In the genomic region with DNA sequence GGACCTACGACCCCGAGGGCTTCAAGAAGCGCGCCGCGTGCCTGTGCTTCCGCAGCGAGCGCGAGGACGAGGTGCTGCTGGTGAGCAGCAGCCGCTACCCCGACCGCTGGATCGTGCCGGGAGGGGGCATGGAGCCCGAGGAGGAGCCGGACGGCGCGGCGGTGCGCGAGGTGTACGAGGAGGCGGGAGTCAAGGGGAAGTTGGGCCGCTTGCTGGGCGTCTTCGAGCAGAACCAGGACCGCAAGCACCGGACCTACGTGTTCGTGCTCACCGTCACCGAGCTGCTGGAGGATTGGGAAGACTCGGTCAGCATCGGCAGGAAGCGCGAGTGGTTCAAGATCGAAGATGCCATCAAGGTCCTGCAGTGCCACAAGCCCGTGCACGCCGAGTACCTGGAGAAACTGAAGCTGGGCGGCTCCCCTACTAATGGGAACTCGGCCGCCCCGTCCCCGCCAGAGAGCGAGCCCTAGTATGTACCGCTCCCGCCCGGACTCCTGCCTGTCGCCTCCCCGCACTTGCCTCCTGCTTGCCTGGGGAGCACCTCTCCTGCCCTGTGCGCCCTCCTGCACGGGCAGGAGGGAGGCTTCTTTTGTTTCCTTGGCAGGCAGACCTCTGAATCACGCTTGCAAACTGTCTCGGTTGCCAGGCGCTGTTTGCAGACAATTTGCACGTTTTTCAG, we compare ENCODE assay signal across 9 mouse cellular contexts. TPM values are rescaled to one million over a fixed set of nuclear protein-coding genes. Genes with fewer than 3 reads are reported as not detected.
DNase-seq lines count a peak whose midpoint lies in the region; ATAC-seq lines count a peak whose summit lies in the region.
"Not testable (repeated sequence)": the region's sequence is repeated elsewhere in the genome, so short reads cannot be mapped to it uniquely, and the experiment has no call there.
"Had no signal": no experiment of that assay in that cellular context is flagged by ENCODE, and none has a peak within 500 bp of the region (broad histone marks: within the 10 kb centered on the region; RNA-seq: fewer than 3 reads in every experiment).

No protein-coding gene starts in this region.

- 0% methylated on average over 2 of the region's 60 CpGs for WGBS in forebrain, embryonic 11.5 days
- WGBS in heart, embryonic 14.5 days: 4% methylated on average over 6 of the region's 60 CpGs
- 15% methylated on average over 4 of the region's 60 CpGs for WGBS in intestine, embryonic 16.5 days
- 9% methylated on average over 12 of the region's 60 CpGs for WGBS in limb, embryonic 10.5 days
- WGBS in midbrain, embryonic 11.5 days: no CpG with 5 or more reads among the region's 60 CpGs

- H3K4me2 ChIP-seq in forebrain, embryonic 11.5 days (ENCODE audit: low read depth, low read length, severe bottlenecking): not testable (repeated sequence)
- peak overlapping the region; percentile 59 for H3K4me2 ChIP-seq in heart, embryonic 14.5 days (ENCODE audit: low read length)
- H3K4me2 ChIP-seq in intestine, embryonic 16.5 days (ENCODE audit: low read depth, low read length): peak overlapping the region; percentile 38; the same call in 1 of the 2 replicates
- H3K4me2 ChIP-seq in midbrain, embryonic 11.5 days: peak overlapping the region; percentile 40

- H3K4me1 ChIP-seq in forebrain, embryonic 11.5 days (replicated peaks; ENCODE audit: control insufficient read depth, insufficient read depth, low read length); heart, embryonic 14.5 days (ENCODE audit: control insufficient read depth in 2 of 2, insufficient read depth in 2 of 2, low read length in 2 of 2); intestine, embryonic 16.5 days (ENCODE audit: control insufficient read depth, insufficient read depth, low read length); limb, embryonic 10.5 days; midbrain, embryonic 11.5 days (ENCODE audit: control insufficient read depth, insufficient read depth, low read length): not testable (repeated sequence)

- not testable (repeated sequence) for H3K27ac ChIP-seq in forebrain, embryonic 11.5 days (ENCODE audit: low read depth, low read length); heart, embryonic 14.5 days (replicated peaks in 1 of 2; ENCODE audit: control insufficient read depth in 1 of 2, insufficient read depth in 1 of 2, low read depth in 2 of 2, low read length in 2 of 2); intestine, embryonic 16.5 days (ENCODE audit: low read length); limb, embryonic 10.5 days; midbrain, embryonic 11.5 days (ENCODE audit: low read depth, low read length)

- ATAC-seq in forebrain, embryonic 11.5 days (replicated peaks; ENCODE audit: low FRiP score): peak; percentile 73
- ATAC-seq in heart, embryonic 14.5 days (ENCODE audit: insufficient number of reproducible peaks, insufficient read depth, low FRiP score, low read depth): peak; percentile 42
- peak; percentile 68 for ATAC-seq in intestine, embryonic 16.5 days
- ATAC-seq in midbrain, embryonic 11.5 days (ENCODE audit: low FRiP score): peak; percentile 72

- H3K36me3 ChIP-seq in forebrain, embryonic 11.5 days (ENCODE audit: control insufficient read depth, insufficient read depth, low read length); heart, embryonic 14.5 days (ENCODE audit: control insufficient read depth, insufficient read depth, low read length); intestine, embryonic 16.5 days (ENCODE audit: control insufficient read depth, insufficient read depth, low read length); limb, embryonic 10.5 days; midbrain, embryonic 11.5 days (ENCODE audit: control insufficient read depth, insufficient read depth, low read length): not testable (repeated sequence)

- H3K9ac ChIP-seq in forebrain, embryonic 11.5 days (ENCODE audit: low read length); heart, embryonic 14.5 days (ENCODE audit: low read length); intestine, embryonic 16.5 days (ENCODE audit: low read depth, low read length): not testable (repeated sequence)
- 0 out of 2 replicates have a peak overlapping the region, but pooled peaks have one; percentile 16 for H3K9ac ChIP-seq in midbrain, embryonic 11.5 days (ENCODE audit: low read length)

- DNase-seq in R1 (ENCODE audit: low read depth, low spot score): peak; percentile 2
- DNase-seq in cerebellum, adult 9-10 months: peak; percentile 32
- not testable (repeated sequence) for DNase-seq in forebrain, embryonic 11.5 days (ENCODE audit: low spot score); limb, embryonic 10.5 days (ENCODE audit: low spot score); midbrain, embryonic 11.5 days (ENCODE audit: low spot score, missing footprints)
- peak; percentile 4 to 11 for DNase-seq in right cerebral cortex, adult 2 months (ENCODE audit: low spot score in 2 of 2)

- peak overlapping the region; percentile 24; the same call in 1 of the 2 replicates for H3K4me3 ChIP-seq in forebrain, embryonic 11.5 days (ENCODE audit: low read depth, low read length)
- peak overlapping the region; percentile 28 to 47 for H3K4me3 ChIP-seq in heart, embryonic 14.5 days (ENCODE audit: control insufficient read depth in 1 of 2, insufficient read depth in 1 of 2, low read depth in 1 of 2, low read length in 2 of 2)
- peak overlapping the region; percentile 31 for H3K4me3 ChIP-seq in intestine, embryonic 16.5 days (ENCODE audit: low read length)
- peak overlapping the region; percentile 45 for H3K4me3 ChIP-seq in limb, embryonic 10.5 days
- H3K4me3 ChIP-seq in midbrain, embryonic 11.5 days (ENCODE audit: low read depth, low read length): peak overlapping the region; percentile 30; the same call in 1 of the 2 replicates

- not testable (repeated sequence) for H3K9me3 ChIP-seq in forebrain, embryonic 11.5 days (ENCODE audit: control insufficient read depth, low read length); heart, embryonic 14.5 days (ENCODE audit: control insufficient read depth, low read length); intestine, embryonic 16.5 days (ENCODE audit: control insufficient read depth, low read length); limb, embryonic 10.5 days (replicated peaks); midbrain, embryonic 11.5 days (ENCODE audit: control insufficient read depth, low read length)

- not testable (repeated sequence) for H3K27me3 ChIP-seq in forebrain, embryonic 11.5 days (ENCODE audit: control insufficient read depth, insufficient read depth, low read length); heart, embryonic 14.5 days (ENCODE audit: control insufficient read depth, insufficient read depth, low read length); intestine, embryonic 16.5 days (replicated peaks; ENCODE audit: control insufficient read depth, insufficient read depth, low read length); limb, embryonic 10.5 days (ENCODE audit: low read depth, poor library complexity, severe bottlenecking); midbrain, embryonic 11.5 days (ENCODE audit: control insufficient read depth, insufficient read depth, low read length)

RNA-seq across cellular contexts. Expression of a gene that starts 0.8 kb away (rescaled TPM):
- polyA plus RNA-seq in forebrain, embryonic 11.5 days (2014; fragmentation: Nextera tagmentation; extraction: Ambion mirVana): 13.7 and 13.8 TPM in 2 replicates
- polyA plus RNA-seq in heart, embryonic 14.5 days (2014; fragmentation: Nextera tagmentation; extraction: Ambion mirVana): 4.8 and 7.7 TPM in 2 replicates
- 1.5 and 1.9 TPM in 2 replicates for polyA plus RNA-seq in intestine, embryonic 16.5 days (2015; fragmentation: Nextera tagmentation; extraction: Ambion mirVana)
- 7.3 and 7.9 TPM in 2 replicates for polyA plus RNA-seq in limb, embryonic 10.5 days (2016; fragmentation: Nextera tagmentation; extraction: Ambion mirVana)
- polyA plus RNA-seq in midbrain, embryonic 11.5 days (2014; fragmentation: Nextera tagmentation; extraction: Ambion mirVana): 13.2 TPM in 2 replicates

RNA-seq across cellular contexts. Expression of a gene that starts 35.1 kb away (rescaled TPM):
- 0.19 TPM in 1 of 2 replicates, not detected in the other for polyA plus RNA-seq in forebrain, embryonic 11.5 days (2014; fragmentation: Nextera tagmentation; extraction: Ambion mirVana)
- polyA plus RNA-seq in heart, embryonic 14.5 days (2014; fragmentation: Nextera tagmentation; extraction: Ambion mirVana): not detected in 2 replicates
- polyA plus RNA-seq in intestine, embryonic 16.5 days (2015; fragmentation: Nextera tagmentation; extraction: Ambion mirVana): not detected in 2 replicates
- polyA plus RNA-seq in limb, embryonic 10.5 days (2016; fragmentation: Nextera tagmentation; extraction: Ambion mirVana): not detected in 2 replicates
- polyA plus RNA-seq in midbrain, embryonic 11.5 days (2014; fragmentation: Nextera tagmentation; extraction: Ambion mirVana): not detected in 2 replicates
- polyA plus RNA-seq: liver, embryonic 16.5 days had no signal
